Mouse (Mus musculus) gastrocnemius, adult 18-20 months (tissue): ENCODE measurements around the gene Kif1c. TPM values are rescaled to one million over a fixed set of nuclear protein-coding genes. Genes with fewer than 3 reads are reported as not detected.

Source experiments
- DNase-seq: peaks from one replicate; pipeline ENCODE4 v3.0.0; 2021; ENCODE audit warnings: low spot score
- long read RNA-seq, 2 experiments: library from polyadenylated mRNA; stranded (forward); transcript quantifications; one replicate each; pipeline ENCODE4 v2.0.0; 2021
- total RNA-seq, 2 experiments: library from RNA; stranded (reverse); gene quantifications; 2 replicates each; pipeline ENCODE4 v1.2.3; 2021

Gene Kif1c
- total RNA-seq: 100 to 1,000 TPM; 587 to 632 TPM
- long read RNA-seq, experiment 1, full-length matches to known transcripts: 1 of 59 reads
- long read RNA-seq, experiment 1, partial matches to known transcripts: 1 of 59 reads
- long read RNA-seq, experiment 1, other reads (novel, unspliced or antisense): 57 of 59 reads
- long read RNA-seq, experiment 2, full-length matches to known transcripts: 1 of 47 reads
- long read RNA-seq, experiment 2, partial matches to known transcripts: 2 of 47 reads
- long read RNA-seq, experiment 2, other reads (novel, unspliced or antisense): 44 of 47 reads

DNA sequence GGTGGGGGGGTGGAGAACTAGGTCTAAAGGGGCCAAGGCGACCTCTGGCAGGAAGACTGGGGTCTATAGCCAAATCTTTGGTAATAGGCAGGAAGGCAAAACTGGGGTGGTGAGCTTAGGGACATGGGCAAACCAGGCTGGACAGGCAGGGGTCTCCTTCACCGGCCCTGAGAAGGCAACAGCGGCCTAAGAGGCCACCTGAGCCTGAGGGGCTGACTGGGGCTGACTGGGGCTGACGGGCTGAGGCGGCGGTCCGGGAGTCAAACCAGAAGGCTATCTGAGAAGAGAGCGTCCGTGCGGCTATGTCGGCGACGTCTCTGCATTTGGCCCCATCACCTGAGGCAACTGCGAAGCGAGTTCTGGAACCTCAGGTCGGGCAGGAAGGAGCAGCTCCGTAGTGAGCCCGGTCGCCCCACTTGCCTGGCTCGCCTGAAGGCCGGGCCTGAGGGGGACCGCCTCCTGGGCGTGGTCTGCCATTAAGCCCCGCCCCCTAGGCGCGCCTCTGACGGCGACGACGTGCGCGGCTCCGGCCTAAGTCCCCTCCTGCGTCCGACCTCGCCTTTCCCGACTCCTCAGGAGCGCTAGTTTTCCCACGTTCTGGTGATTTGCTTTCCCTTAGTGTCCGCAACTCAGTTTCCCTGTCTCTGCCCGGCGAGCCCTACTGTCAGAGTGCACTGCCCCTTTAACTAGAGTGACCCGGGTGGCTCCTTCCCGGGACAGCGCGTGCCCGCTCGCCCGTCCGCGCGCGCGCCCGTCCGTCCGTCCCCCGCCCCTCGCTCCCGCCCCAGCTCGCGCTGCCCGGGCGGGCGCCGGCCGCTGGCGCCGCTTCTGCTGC, at the start of gene Kif1c, which contains the start of gene Inca1:
Gene Kif1c (plus strand): TSS at position 827 of the 835 bp plus-strand sequence.
Gene Inca1 (minus strand): TSS at position 434 of the 835 bp plus-strand sequence.
- DNase-seq: peak; percentile 95

DNA sequence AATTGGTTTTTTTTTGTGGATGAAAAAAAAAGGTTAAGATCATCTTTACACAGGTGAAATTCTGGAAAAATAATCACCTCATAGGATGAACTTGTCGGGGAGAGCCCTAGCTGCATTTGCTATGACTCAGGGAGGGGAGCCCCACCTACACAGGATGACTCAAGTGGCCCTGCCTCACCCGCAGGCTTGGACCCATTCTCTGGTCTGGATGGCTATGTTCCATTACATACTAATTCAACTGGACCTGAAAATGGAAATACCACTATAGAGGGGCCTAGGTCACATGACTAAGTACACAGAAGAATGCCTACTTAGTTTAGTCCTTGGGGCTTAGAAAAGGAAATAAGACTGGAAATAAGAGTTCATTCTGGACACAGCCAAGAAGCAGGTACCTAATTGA, 49.0 kb upstream of the Kif1c start:
- no peak for DNase-seq

DNA sequence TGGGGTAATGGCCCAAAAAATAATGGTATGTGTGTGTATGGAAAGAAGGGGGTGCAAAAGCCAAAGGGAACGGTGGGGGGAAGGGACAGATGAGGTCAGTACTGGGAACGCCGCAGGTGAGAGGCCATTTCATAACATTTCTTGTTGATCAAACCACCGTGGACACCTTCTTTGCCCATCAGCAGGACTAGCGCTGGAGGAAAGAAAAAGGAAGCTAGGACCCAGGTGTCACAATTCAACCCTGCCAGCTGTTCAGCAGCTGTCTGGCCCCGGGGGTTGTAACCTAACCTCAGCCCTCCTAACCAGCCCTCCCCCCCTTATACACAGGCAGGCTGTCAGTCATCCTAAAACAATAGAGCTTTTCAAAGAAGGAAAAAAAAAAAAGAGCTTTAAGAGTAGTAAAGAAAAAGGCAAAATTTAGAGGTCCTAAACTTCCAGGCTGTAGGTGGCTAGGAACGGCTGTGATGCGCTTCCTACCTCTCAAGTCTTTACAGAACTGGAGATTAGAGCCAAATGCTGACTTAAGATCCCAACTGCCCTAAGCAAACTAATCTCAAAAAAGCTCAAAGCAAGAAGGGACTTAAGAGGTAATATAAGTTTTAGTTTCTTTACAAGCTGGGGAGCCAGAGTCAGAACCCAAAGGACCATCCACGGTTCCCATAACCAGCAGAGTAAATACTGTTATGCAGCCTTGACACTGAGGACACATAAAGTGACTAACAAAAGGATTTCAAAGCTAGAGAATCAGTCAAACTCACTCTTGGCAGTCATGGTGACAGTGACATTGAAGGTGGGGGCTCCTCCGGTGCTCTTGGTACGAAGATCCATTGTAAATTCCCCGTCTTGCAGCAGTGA, 48.1 kb upstream of the Kif1c start:
- no peak for DNase-seq

DNA sequence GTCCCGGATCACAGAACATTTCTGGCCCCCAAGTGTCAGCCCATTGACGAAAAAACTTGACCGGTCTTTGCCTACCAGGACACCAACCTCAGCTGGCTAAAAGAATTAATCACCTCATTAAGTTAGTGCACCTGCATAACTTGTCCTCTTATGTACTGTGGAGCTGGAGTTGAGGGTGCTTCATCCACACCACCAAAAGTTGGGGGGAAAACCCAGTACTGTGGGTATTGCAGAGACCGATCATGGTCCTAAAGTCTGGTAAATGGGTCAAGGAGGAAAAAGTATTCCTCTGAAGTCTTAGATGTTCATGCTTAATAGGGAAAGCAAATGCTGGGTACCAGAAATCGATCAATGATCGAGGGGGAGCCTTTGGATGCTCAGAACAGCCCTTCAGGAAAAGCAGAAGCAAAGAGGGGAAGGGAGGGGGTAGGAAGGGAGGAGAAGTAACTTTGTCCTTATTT, 47.4 kb upstream of the Kif1c start:
- DNase-seq: no peak

DNA sequence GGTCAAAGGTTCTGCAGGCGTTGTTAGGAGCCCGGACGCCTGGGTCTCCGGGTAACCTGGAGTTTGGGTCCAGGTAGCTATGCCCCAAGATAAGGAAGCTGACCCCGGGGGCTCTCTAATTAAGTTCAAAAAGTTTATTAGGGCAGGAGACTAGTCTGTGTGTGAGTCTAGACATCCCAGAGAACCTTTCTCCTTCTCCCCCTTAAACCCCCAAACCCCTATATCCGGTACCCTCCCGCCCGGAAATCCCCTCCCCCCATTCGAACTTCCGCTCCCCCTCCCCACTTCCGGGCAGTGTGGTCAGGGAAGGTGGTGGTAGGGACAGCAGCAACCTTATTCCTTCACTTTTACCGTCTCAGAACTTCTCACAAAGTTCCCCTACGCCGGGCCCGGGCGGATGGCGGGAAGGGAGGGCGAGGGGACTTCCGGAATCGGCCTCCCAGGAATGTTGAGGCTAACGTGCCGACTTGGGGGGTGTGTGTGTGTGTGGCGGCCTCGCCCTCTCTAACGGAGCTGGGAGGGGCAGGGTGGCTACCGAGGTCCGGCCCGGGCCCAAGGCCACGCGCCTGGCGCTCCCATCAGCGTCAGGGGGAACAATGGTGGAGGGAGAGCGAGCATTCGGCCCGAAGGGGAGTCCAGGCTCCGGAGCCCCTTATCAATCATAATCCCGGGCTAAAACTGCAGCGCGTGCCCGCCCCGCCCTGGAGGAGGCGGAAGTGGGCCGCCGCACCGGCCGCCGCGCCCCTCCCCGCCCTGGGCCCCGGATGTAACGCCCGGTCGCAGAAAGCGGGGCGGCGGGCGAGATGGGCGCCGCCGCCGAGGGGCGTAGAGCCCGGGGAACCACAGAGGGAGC, 46.8 kb upstream of the Kif1c start:
- DNase-seq: no peak

DNA sequence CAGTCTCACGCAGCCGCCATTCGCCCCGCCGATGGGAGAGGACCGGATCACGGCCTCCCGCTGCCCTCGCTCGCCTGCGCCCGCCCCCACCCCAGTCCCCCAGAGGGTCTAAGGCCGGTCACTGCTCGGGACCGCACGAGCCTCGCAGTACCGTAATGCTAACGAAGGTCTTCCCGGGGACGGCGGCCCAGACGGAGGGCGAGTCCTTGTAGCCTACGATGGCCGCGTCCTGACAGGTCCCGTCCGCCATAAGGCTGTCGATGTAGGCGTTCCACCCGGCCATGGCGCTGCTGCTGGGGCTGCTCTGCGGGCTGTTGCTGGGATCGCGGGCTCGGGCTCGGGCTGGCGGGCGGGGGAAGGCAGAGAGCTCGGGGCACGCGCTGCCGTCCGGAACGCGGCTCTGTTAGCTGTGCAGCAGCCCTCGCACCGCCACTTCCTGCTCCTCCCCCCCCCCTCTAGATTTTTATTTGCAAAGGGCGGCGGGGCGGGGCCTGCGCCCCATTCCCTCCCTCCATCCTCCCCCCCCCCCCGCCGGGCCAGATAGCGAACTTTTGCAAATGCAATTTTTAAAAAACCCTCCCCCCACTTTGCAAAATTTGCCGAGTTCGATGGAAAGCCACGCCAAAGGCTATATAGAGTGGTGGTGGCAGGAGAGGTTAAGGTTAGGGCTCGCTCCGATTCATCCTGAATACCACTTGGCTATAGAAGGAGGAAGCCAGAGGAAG, 46.0 kb upstream of the Kif1c start, which contains the start of gene Pfn1:
Gene Pfn1 (minus strand): TSS at position 447 of the 725 bp plus-strand sequence.
- peak; percentile 52 for DNase-seq

DNA sequence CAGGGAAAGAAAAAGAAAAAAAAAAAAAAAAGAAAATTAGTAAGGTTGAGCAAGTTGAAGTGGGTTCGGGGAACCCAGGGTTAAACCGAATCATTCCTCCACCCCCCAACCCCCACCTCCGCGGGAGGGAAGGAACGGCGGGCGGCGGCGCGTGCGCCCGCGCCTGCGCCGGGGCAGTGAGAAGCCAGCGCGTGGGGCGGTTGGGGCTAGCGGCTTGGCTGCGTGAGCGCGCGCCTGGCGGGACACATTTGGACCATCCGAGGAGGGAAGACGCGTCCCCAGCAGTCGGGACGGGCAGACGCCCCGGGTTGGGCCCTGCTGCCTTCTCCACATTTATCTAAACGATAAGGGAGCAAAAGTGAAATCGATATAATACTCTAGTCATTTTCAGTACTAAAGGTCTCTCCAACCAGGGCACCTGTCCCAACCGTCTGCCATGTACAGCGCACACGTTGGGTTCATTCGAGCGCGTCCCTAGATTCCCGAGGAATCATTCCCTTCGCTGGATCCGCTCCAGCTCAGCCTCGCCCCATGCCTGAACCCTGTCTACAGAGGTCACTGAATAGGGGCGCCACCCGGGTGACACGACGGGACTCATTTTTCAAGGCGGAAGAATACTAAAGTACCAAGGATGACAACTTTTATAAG, 45.3 kb upstream of the Kif1c start:
- peak; percentile 79 for DNase-seq

DNA sequence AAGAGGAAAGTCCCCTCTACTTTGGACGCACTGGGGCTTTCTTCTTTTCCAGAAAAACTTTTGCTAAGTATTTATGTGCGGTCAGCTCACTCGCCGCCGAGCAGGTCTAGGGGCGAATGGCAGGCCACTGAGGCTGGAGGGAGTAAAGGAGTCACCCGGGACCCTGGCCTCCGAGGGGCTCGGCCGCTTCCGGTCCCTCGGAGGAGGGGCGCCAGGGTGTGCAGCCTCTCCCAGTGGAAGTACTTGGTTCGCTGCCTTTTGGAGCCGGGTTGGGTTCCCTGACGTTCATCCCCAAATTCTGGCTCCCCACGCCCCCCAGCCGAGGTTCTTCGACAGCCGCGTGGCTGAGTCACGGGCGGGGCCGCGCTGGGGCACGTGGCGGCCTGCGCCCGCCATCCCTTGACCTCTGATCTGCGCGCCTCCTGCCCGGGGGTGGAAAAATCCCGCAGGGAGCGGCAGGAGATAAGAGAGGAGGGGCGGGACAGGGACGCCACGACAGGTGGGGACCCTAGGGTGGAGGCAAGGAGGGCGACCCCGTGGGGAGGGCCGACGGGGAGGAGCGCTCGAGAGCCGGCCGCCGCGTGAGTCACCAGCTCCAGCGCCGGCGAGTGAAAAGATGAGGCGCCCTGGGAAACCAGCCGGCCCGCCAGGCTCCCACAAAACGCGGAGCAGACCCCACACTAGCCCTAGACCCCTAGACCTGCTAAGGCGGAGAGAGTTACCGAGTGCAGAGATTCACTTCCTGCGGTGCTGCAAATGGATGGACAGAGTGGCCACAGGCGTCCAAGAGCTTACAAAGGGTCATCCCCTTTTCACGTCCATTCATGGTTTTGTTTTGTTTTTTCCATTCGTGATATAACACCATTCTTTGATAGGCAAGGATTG, 44.5 kb upstream of the Kif1c start:
- DNase-seq: peak; percentile 70

DNA sequence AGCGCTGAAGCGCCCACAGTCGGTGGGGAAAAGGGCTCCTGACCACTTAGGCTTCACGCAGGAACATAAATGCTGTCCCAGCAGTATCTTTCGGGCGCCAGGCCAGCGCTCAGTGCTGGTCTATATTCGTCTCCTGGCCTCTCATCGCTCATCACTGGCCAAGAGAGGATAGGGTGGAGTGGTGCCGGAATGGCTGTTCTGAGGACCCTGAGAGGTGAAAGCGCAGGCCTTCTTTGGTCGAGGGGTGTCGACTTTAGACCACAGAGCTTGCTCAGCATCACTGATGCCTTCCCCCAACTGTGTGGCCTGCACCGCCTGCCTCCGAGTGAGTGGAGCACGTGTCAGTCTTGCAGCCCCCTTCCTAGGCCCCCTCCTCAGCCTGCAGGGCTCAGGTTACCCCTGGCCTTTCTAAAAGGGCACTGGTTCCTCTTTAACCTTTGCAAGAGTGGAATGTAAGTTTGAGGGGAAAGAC, 43.9 kb upstream of the Kif1c start:
- peak; percentile 89 for DNase-seq

DNA sequence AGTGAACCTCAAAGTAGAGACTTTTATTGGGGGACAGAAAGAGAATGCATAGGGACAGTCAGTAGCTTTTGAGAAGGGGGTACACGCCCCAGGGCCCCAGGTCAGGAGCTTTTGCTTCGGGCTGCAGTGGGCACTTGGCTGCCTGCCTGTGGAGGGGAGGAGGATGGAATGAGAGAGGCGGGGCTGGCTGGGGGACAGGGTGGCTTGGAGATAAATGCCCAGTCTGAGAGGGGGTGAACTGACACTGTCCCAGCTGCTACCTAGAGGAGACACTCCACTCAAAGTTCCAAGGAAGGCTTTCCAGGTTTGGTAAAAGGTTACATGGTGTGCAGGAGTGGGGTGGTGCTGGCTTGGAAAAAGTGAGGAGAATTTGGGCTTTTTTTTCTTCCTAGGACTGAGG, 43.4 kb upstream of the Kif1c start, which contains the start of gene Eno3:
Gene Eno3 (plus strand): TSS at position 239 of the 400 bp plus-strand sequence.
- peak; percentile 80 for DNase-seq

DNA sequence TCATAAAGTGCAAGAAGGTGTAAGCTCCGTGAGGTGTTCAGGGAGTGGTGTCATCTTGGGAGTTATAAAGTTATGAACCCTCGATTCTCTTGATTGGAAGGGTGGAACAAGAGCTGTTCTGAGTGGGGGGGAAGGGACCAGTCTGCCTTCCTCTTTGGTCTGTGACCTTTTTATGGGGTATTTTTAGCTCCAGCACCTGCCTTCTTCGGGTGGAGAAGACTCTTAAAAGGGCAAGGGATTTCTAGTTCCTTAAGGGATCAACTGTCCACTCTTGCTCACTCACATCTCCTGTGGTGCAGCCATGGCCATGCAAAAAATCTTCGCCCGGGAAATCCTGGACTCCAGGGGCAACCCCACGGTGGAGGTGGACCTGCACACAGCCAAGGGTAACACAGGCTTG, 42.8 kb upstream of the Kif1c start:
- DNase-seq: peak; percentile 70

DNA sequence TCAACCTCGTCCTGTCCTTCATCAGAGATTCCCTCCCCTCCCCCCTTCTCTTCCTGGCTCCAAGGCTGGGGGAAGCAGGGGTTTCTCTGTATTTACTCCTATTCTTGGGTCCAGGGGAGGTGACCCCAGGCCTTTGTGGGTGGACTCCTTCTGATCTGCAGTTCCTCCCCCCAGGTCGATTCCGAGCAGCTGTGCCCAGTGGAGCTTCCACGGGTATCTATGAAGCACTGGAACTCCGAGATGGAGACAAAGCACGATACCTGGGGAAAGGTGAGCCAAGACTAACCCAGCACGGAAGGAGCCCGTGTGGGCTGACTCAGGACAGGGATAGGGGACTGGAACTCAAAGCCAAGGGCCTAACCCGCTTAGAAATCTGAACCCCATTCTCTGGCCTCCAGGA, 42.4 kb upstream of the Kif1c start:
- DNase-seq: no peak

DNA sequence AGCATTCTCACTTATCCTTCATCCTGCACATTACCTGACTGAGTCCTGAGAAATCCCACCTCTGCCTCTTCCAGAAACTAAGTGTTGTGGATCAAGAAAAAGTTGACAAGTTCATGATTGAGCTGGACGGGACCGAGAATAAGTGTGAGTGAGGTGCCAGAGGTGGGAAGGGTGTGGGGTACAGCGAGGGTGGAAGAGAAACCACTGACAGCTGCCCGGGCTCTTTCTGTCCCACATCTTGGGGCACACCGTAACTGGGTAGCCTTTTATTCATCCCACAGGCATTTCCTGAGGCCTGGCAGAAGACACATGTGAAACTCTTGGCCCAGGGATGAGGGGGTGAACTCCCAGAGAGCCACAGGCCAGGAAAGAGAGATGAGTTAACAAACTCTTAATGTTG, 41.8 kb upstream of the Kif1c start:
- no peak for DNase-seq

DNA sequence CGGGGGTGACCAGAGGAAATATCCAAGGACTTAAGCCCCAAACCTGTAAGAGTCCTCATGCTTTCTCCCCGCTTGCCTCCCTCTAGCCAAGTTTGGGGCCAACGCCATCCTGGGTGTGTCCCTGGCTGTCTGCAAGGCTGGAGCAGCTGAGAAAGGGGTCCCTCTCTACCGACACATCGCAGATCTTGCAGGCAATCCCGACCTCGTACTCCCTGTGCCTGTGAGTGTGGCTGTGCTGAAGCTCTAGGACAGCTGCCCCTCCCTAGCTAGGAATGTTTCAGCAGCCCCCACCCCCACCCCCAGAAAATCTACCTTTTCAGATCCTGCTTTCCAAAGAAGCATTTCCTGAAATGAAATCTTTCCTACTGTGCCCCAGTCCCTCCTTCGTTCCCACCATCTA, 41.4 kb upstream of the Kif1c start:
- no peak for DNase-seq

DNA sequence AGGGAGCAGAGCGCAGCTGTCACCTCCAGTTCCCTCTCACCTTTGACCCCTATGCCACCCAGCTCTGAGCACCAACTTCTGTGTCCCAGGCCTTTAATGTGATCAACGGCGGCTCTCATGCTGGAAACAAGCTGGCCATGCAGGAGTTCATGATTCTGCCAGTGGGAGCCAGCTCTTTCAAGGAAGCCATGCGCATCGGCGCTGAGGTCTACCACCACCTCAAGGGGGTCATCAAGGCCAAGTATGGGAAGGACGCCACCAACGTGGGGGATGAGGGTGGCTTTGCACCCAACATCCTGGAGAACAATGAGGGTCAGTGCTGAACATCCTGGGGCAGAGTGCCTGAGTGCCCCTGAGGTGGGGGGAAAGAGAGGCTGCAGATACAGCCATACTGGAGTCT, 39.8 kb upstream of the Kif1c start:
- DNase-seq: no peak

DNA sequence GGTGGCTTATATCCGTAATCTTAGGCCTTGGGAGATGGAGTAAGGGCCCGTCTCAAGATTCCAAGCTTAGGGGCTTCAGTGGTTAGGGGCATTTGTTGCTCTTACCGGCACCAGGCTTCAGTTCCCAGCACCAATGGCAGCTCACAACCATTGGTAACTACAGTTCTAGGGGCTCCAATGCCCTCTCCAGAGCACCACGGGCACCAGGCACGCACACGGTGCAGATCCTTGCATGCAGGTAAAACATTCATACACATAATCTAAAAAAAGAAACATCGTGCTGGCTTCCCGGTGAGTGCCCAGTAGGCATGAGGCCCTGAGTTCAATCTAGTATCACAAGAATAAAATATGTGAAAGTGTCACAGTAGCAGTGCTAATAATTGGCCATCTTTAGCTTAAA, 37.2 kb upstream of the Kif1c start:
- DNase-seq: no peak

DNA sequence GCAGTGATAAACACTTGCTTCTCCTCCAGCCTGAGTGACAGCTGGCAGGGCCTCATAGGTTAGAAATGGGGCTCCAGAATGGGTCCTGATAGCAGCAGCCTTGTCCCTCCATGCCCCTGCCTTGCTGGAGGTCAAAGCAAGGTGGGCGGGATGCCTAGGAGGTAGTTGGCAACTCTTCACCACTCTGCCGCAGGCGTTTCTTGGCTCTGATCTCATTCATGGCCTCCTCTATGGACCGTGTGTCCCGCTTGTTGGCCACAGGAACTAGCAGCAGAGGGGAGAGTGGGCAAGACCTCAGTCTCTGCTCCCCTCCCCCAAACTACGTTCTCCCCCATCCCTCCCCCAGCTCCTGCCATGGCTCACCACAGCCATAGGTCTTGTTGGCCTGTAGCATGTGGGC, 36.4 kb upstream of the Kif1c start:
- DNase-seq: peak; percentile 67

DNA sequence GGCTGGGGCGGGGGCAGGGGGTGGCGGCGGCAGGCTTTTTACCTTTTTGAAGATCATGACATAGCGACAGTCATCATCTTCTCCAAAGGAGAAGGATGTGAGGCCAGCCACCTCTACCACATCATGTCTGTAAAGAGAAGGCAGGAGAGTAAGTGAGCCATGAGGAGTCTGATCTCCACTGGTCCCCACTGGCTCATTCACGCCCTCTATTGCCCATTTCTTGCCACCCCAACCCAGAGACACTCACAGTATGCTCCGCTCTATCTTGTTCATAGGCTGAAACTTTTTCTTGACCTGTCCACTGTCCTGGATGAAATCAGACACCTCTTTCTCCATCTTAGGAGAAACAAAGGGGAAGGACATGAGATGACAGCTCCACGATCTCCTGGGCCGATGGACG, 35.6 kb upstream of the Kif1c start:
- DNase-seq: no peak
